Mouse (Mus musculus) heart, embryonic 15.5 days (tissue): ENCODE results near the gene Vmn1r2. TPM values are rescaled to one million over a fixed set of nuclear protein-coding genes. Genes with fewer than 3 reads are reported as not detected.
"Not testable (repeated sequence)": the region's sequence is repeated elsewhere in the genome, so short reads cannot be mapped to it uniquely, and the experiment has no call there.

Experiments used
- ATAC-seq: fragments of 200-750 bp; cut with Nextera tagmentation; replicated peaks from 2 replicates; pipeline ENCODE4 v1.8.0; 2017; ENCODE audit warnings: low read depth, moderate TSS enrichment; ENCODE audit not compliant: insufficient number of reproducible peaks, insufficient read depth, low FRiP score
- H3K27ac ChIP-seq: fragments of 300-500 bp; sonication (generic); 2 replicates; pipeline ENCODE4 v1.5.1; 2015; ENCODE audit warnings: mild to moderate bottlenecking, inconsistent platforms
- H3K27me3 ChIP-seq: fragments of 300-500 bp; sonication (generic); 2 replicates; pipeline ENCODE4 v1.6.1; 2015; ENCODE audit warnings: inconsistent platforms
- H3K36me3 ChIP-seq: fragments of 300-500 bp; sonication (generic); 2 replicates; pipeline ENCODE4 v1.6.1; 2015; ENCODE audit warnings: mild to moderate bottlenecking, inconsistent platforms
- H3K4me1 ChIP-seq: fragments of 300-500 bp; sonication (generic); replicated peaks from 2 replicates; pipeline ENCODE4 v1.6.1; 2015; ENCODE audit warnings: inconsistent platforms
- H3K4me2 ChIP-seq: fragments of 300-500 bp; sonication (generic); 2 replicates; pipeline ENCODE4 v1.6.1; 2015; ENCODE audit warnings: inconsistent platforms, mild to moderate bottlenecking, moderate library complexity
- H3K4me3 ChIP-seq: fragments of 300-500 bp; sonication (generic); 2 replicates; pipeline ENCODE4 v1.5.1; 2015; ENCODE audit warnings: mild to moderate bottlenecking, inconsistent platforms
- H3K9ac ChIP-seq: fragments of 300-500 bp; sonication (generic); 2 replicates; pipeline ENCODE4 v1.6.1; 2015; ENCODE audit warnings: mild to moderate bottlenecking, inconsistent platforms
- H3K9me3 ChIP-seq: fragments of 300-500 bp; sonication (generic); replicated peaks from 2 replicates; pipeline ENCODE4 v1.6.1; 2016; ENCODE audit warnings: inconsistent platforms
- WGBS: fragments of 180-500 bp; shearing (Covaris S2); methylation state at CpG from one replicate; pipeline ENCODE4 v1.1.7; 2015; ENCODE audit warnings: mixed read lengths; 5-methylcytosine and 5-hydroxymethylcytosine counted together
- polyA plus RNA-seq: library from polyadenylated mRNA; unstranded; fragments of >200 nt; fragmentation: Nextera tagmentation; extraction: Ambion mirVana; gene quantifications from 2 replicates; pipeline ENCODE4 v1.2.1, GENCODE M21; 2015

Vmn1r2 gene
- not detected in 2 replicates for polyA plus RNA-seq

DNA sequence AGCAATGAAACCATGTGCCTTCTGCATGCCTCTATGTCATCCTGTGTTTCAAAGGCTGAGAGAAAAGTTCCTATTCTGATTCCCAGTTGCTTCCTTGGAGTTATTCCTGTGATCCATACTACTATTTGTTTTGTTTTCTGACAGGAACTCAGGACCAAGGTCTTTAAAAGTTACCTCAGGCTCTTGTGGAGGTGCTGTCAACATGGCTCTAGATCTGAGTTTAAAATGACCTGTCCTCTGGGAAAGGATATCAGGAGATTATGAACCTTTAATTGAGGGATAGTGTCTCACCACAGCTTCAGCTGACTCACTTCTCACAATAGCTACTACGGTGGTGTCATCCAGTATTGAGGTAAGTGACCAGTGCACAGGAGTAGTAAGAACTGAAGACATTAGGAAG is at the start of gene Vmn1r2:
TSS of gene Vmn1r2 (plus strand) at position 301 of the 400 bp plus-strand sequence.
- ATAC-seq, H3K9me3 ChIP-seq, H3K27me3 ChIP-seq, H3K27ac ChIP-seq, H3K9ac ChIP-seq, H3K4me2 ChIP-seq, H3K4me3 ChIP-seq, H3K36me3 ChIP-seq, H3K4me1 ChIP-seq: not testable (repeated sequence)
- WGBS: no CpG with 5 or more reads among the region's 1 CpGs

DNA sequence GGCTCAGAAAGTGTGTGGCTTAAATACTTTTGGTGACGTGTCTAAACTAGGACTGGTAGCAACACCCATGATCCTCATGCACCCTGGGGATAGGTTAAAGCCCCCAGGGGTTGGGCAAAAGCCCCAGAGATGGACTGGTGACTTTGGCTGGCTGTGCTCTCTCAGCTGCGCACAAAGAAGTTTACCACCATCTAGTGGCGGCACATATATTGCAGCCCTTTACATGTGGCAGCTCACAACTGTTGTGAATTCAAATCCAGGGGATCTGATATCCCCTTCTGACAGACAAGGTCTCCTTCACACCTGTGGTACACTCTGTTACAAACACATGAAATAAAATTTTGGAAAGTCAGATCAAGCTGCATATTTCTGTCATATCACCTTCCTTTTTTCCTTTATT is 19.2 kb upstream of the Vmn1r2 start:
- H3K27ac ChIP-seq, H3K9me3 ChIP-seq, H3K4me2 ChIP-seq, H3K9ac ChIP-seq, ATAC-seq, H3K27me3 ChIP-seq, H3K4me1 ChIP-seq, H3K36me3 ChIP-seq, H3K4me3 ChIP-seq: not testable (repeated sequence)
- WGBS: 25% methylated on average over 1 of the region's 3 CpGs

DNA sequence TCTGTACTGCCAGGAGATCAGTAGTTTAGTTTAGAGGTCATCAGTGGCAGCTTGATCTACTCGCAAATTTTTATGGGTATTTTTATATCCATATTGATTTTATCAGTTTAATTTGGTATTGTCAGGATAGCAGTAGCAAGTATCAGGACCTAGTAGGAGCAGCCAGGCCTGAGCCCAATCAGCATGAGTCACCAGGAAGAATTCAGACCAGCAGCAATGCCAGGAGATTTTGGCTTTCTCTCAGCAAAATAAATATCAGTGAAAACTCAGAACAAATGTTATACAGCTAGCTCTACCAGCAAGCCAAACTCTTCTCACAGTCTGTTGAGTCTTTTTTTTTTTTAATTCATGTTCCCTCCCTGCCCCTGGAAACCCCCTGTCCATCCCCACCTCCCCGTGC is 13.8 kb upstream of the Vmn1r2 start:
- H3K27me3 ChIP-seq, H3K4me3 ChIP-seq, H3K9ac ChIP-seq, ATAC-seq, H3K27ac ChIP-seq, H3K4me1 ChIP-seq, H3K36me3 ChIP-seq, H3K4me2 ChIP-seq, H3K9me3 ChIP-seq: not testable (repeated sequence)
- WGBS: 59% methylated on average over 2 of the region's 2 CpGs

DNA sequence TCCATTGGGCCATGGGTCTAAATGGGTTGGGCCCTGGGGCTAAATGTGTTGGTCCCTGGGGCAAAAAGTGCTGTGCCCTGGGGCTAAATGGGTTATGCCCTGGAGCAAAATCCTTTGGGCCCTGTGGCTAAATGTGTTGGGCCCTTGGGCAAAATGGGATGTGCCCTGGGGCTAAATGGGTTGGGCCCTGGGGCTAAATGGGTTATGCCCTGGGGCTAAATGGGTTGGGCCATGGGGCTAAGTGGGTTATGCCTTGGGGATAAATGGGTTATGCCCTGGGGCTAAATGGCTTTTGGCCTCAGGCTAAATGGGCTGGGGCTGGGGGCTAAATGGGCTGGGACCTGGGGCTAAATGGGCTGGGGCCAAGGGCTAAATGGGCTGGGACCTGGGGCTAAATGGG is 2.7 kb upstream of the Vmn1r2 start:
- not testable (repeated sequence) for ATAC-seq, H3K9ac ChIP-seq, H3K9me3 ChIP-seq, H3K4me2 ChIP-seq, H3K27ac ChIP-seq, H3K27me3 ChIP-seq, H3K4me3 ChIP-seq, H3K36me3 ChIP-seq, H3K4me1 ChIP-seq

GRCm38 (mm10) chr4:3165046-3165445 is 2.1 kb upstream of the Vmn1r2 start:
- WGBS: 80% methylated on average over 4 of the region's 4 CpGs
- H3K36me3 ChIP-seq: no peaks in the 10 kb centered on the region
- no peaks in the 10 kb centered on the region for H3K4me1 ChIP-seq
- H3K9me3 ChIP-seq: no peaks in the 10 kb centered on the region; the same call in 1 of the 2 replicates
- no peak overlapping the region for H3K4me2 ChIP-seq
- no peak for ATAC-seq
- H3K4me3 ChIP-seq: no peak overlapping the region
- H3K9ac ChIP-seq: no peak overlapping the region
- no peak overlapping the region for H3K27ac ChIP-seq
- H3K27me3 ChIP-seq: no peaks in the 10 kb centered on the region

DNA sequence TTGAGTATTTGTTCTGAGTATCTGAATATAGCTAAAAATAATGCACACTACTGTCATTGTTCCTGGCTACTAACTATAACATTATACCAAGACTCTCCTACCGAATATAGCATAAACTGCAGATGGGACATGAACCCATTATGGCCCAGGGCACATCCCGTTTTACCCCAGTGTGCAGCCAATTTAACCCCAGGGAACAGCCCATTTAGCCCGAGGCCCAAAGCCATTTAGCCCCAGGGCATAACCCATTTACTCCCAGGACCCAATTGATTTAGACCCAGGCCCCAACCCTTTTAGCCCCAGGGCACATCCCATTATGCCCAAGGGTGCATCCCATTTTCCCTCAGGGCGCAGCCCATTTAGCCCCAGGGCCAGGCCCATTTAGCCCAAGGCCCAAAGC is 7.5 kb downstream of the Vmn1r2 start:
- not testable (repeated sequence) for H3K4me2 ChIP-seq, H3K9ac ChIP-seq, H3K4me3 ChIP-seq, H3K4me1 ChIP-seq, ATAC-seq, H3K27me3 ChIP-seq, H3K27ac ChIP-seq, H3K9me3 ChIP-seq, H3K36me3 ChIP-seq
- 71% methylated on average over 4 of the region's 4 CpGs for WGBS

DNA sequence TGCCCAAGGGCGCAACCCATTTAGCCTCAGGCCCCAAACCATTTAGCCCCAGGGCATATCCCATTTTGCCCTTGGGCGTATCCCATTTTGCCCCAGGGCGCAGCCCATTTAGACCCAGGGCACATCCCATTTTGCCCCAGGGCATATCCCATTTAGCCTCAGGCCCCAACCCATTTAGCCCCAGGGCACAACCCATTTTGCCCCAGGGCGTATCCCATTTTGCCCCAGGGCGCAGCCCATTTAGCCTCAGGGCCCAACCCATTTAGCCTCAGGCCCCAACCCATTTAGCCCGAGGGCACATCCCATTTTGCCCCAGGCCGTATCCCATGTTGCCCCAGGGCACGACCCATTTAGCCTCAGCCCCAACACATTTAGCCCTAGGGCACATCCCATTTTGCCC is 8.6 kb downstream of the Vmn1r2 start:
- ATAC-seq, H3K27me3 ChIP-seq: not testable (repeated sequence)
- WGBS: 83% methylated on average over 7 of the region's 8 CpGs

GRCm38 (mm10) chr4:3176195-3176594 is 9.1 kb downstream of the Vmn1r2 start:
- not testable (repeated sequence) for H3K36me3 ChIP-seq, ATAC-seq

More for the DNA sequence above, 8.6 kb downstream of the Vmn1r2 start:
- H3K4me1 ChIP-seq, H3K36me3 ChIP-seq, H3K9ac ChIP-seq, H3K27ac ChIP-seq, H3K4me3 ChIP-seq, H3K4me2 ChIP-seq, H3K9me3 ChIP-seq: not testable (repeated sequence)

DNA sequence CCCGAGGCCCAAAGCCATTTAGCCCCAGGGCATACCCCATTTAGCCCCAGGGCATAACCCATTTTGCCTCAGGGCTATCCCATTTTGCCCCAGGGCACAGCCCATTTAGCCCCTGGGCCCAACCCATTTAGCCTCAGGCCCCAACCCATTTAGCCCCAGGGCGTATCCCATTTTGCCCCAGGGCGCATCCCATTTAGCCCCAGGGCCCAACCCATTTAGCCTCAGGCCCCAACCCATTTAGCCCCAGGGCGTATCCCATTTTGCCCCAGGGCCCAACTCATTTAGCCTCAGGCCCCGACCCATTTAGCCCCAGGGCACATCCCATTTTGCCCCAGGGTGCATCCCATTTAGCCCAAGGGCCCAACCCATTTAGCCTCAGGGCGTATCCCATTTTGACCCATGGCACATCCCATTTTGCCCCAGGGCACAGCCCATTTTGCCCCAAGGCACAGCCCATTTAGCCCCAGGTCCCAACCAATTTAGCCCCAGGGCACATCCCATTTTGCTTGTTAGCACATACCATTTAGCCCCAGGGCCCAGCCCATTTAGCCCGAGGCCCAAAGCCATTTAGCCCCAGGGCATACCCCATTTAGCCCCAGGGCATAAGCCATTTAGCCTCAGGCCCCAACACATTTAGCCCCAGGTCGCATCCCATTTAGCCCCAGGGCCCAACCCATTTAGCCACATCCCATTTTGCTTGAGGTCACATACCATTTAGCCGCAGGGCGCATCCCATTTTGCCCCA is 9.8 kb downstream of the Vmn1r2 start:
- H3K27me3 ChIP-seq, ATAC-seq, H3K9ac ChIP-seq, H3K4me2 ChIP-seq, H3K4me3 ChIP-seq, H3K9me3 ChIP-seq, H3K36me3 ChIP-seq, H3K27ac ChIP-seq, H3K4me1 ChIP-seq: not testable (repeated sequence)
- 83% methylated on average over 10 of the region's 10 CpGs for WGBS

More at GRCm38 (mm10) chr4:3176195-3176594, 9.1 kb downstream of the Vmn1r2 start:
- H3K9me3 ChIP-seq, H3K9ac ChIP-seq, H3K4me2 ChIP-seq, H3K27me3 ChIP-seq, H3K27ac ChIP-seq, H3K4me1 ChIP-seq, H3K4me3 ChIP-seq: not testable (repeated sequence)
- 88% methylated on average over 6 of the region's 6 CpGs for WGBS

- not testable (repeated sequence) for ATAC-seq, H3K27me3 ChIP-seq, H3K9me3 ChIP-seq, H3K9ac ChIP-seq, H3K4me1 ChIP-seq, H3K4me2 ChIP-seq, H3K27ac ChIP-seq, H3K36me3 ChIP-seq, H3K4me3 ChIP-seq
- WGBS: 83% methylated on average over 1 of the region's 1 CpGs
Observed at GRCm38 (mm10) chr4:3185258-3185657, 18.1 kb downstream of the Vmn1r2 start, which contains the start of gene Vmn1r3. TSS of gene Vmn1r3 (minus strand) at chr4:3185358.

- H3K9ac ChIP-seq, H3K4me2 ChIP-seq, ATAC-seq, H3K27me3 ChIP-seq, H3K36me3 ChIP-seq, H3K4me1 ChIP-seq, H3K9me3 ChIP-seq, H3K4me3 ChIP-seq, H3K27ac ChIP-seq: not testable (repeated sequence)
- WGBS: 31% methylated on average over 1 of the region's 1 CpGs
Observed at GRCm38 (mm10) chr4:3209643-3210217, 42.6 kb downstream of the Vmn1r2 start.

GRCm38 (mm10) chr4:3213349-3213748 is 46.2 kb downstream of the Vmn1r2 start:
- not testable (repeated sequence) for H3K4me2 ChIP-seq, H3K9me3 ChIP-seq, H3K27me3 ChIP-seq, H3K4me1 ChIP-seq, ATAC-seq, H3K36me3 ChIP-seq, H3K4me3 ChIP-seq, H3K27ac ChIP-seq, H3K9ac ChIP-seq
- WGBS: 57% methylated on average over 4 of the region's 4 CpGs
